Mouse (Mus musculus): ENCODE results near the gene Gm21190.
A peak's percentile ranks its signal among the peaks of the same experiment; 100 is the strongest.
"Not testable (repeated sequence)": the region's sequence is repeated elsewhere in the genome, so short reads cannot be mapped to it uniquely, and the experiment has no call there.

Gene Gm21190

DNA sequence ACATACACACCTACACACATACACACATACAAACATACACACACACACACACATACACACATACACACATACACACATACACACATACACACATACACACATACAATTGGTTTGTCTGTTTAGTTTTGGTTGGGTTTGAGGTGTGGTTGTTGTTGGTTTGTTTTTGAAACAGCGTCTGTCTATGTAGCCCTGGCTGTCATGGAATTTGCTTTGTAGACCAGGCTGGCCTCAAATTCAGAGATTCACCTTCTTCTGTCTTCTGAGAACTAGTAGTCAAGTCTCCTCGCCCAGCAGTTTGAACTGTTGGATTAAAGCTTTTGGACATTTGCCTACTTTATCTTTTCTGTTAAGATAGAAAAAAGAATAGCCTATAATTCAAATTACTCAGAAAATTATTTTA is 38.1 kb downstream of the Gm21190 start:
- not testable (repeated sequence) for DNase-seq (ENCODE audit: inconsistent age in 2 of 2, low spot score in 1 of 2)

DNA sequence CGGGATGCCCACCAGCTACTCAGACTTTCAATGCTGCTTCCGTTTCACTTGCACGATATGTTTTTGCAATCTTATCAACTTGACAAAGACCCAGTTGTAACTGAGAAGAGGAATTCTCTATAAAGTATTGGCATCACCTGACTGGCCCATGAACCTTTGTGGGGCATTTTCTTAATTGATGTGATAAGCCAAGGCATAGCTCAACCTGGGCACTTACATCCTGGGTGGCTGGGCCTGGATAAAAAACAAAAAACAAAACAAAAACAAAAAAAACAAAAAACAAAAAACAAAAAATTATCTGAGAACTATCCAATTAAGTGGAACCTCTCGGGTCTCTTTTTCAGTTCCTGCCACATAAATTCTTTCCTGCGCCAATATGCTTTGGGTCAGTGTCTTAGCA is 40.3 kb downstream of the Gm21190 start:
- no peak for DNase-seq (ENCODE audit: inconsistent age in 2 of 2, low spot score in 1 of 2)

DNA sequence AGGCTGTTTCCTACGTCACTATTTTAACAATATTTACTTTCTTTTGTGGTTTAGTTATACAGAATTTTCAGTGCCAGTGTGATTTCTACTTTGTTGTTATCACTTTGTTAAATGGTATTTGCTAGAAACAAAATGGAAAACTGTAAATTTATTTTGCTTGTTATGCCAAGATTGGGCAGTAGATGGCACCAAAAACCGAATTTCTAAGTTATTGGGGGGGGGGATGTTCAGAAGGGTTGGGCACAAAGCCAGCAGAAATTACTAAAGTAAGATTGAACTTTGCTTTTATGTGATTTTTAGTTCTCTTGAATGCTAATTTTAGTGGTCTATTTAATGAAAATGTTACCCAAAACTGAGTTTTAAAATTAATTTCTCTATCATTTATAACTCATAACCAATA is 44.4 kb downstream of the Gm21190 start:
- DNase-seq (ENCODE audit: inconsistent age in 2 of 2, low spot score in 1 of 2): peak in 1 of 2 experiments; percentile 58

DNA sequence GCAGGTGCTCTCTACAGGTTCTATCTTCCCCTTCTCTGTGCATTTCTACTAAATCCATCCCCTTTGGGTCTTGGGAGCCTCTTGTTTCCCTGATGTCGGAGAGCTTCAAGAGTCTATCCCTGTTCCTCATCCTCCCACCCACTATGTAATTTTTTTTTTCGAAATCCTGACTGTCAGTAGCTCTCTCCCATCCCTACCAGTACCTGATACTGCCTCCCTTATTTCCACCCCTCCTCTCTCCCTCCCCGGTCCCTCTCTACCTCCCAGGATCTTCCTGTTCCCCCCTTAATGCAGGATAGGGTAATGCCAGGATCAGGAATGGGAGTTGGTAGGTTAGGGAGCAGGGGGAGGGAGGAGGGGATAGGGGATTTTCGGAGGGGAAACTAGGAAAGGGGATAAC is 45.4 kb downstream of the Gm21190 start:
- not testable (repeated sequence) for DNase-seq (ENCODE audit: inconsistent age in 2 of 2, low spot score in 1 of 2)

DNA sequence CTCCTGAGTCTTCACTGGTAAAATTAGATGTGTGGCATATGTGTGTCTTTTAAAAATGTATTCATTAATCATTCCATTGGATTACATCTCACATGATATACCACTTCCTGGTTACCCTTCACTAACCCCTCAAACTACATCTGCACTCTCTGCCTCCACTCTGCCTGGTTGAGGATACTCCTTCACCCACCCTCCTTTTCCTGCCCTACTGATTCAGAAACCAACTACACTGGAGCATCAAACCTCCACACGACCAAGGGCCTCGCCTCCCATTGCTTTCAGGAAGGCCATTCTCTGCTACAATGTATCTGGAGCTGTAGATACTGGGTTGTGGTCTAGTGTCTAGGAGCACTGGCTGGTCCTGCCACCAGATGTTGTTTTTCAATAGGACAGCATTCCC is 46.2 kb downstream of the Gm21190 start:
- DNase-seq (ENCODE audit: inconsistent age in 2 of 2, low spot score in 1 of 2): peak in 1 of 2 experiments; percentile 41

DNA sequence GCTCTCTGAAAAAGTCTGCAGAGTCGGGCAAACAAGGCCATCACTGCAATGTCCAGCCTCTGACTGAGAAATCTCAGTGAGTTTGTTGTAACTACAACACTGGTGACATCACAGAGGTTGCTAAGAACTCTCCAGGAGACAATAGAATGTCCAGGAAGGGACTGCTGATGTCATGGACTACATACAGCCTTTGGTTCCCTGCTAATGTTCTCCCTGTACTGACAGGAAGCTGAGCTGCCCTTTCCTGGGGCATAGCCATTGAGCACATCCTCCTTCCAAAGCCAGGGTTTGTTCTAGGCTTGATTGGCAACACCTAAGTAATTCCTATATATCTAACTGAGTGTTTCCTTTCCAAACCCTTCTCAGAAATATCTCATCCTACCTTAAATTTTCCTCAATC is 52.6 kb downstream of the Gm21190 start, which contains the start of gene Gm21149:
TSS of gene Gm21149 (minus strand) at position 101 of the 400 bp plus-strand sequence.
- DNase-seq (ENCODE audit: inconsistent age in 2 of 2, low spot score in 1 of 2): not testable (repeated sequence)

Data from adrenal gland, adult (tissue).